Mouse (Mus musculus): ENCODE data around the gene Esr1. TPM values are rescaled to one million over a fixed set of nuclear protein-coding genes. Genes with fewer than 3 reads are reported as not detected.

Esr1 gene
- polyA plus RNA-seq, 1 experiment from 2014 or later = 0.08 TPM

GRCm38 (mm10) chr10:5044481-5044880 is 433.1 kb downstream of the Esr1 start:
- Histone ChIP-seq H3K4me3 (no peak overlapping the region), H3K4me1 (replicated peaks) (no peaks in the 10 kb centered on the region), H3K27me3 (ENCODE audit: insufficient read depth, poor library complexity, severe bottlenecking) (no peaks in the 10 kb centered on the region), H3K9me3 (no peaks in the 10 kb centered on the region), H3K36me3 (0 out of 2 replicates have a peak, but pooled peaks cover 3% of the 10 kb centered on the region), H3K27ac (no peak overlapping the region)
- WGBS = 90% methylated on average over 8 of the region's 8 CpGs
- DNase-seq (ENCODE audit: low spot score) = no peak

- Histone ChIP-seq H3K9me3 (no peaks in the 10 kb centered on the region), H3K4me3 (no peak overlapping the region), H3K27me3 (ENCODE audit: insufficient read depth, poor library complexity, severe bottlenecking) (no peaks in the 10 kb centered on the region), H3K36me3 (0 out of 2 replicates have a peak, but pooled peaks cover 3% of the 10 kb centered on the region), H3K4me1 (replicated peaks) (no peaks in the 10 kb centered on the region), H3K27ac (no peak overlapping the region)
- WGBS = 90% methylated on average over 7 of the region's 7 CpGs
- DNase-seq (ENCODE audit: low spot score) = no peak
These were observed 433.8 kb downstream of the Esr1 start for GRCm38 (mm10) chr10:5045213-5045612.

- Histone ChIP-seq H3K27ac (no peak overlapping the region), H3K9me3 (no peaks in the 10 kb centered on the region), H3K4me3 (no peak overlapping the region), H3K27me3 (ENCODE audit: insufficient read depth, poor library complexity, severe bottlenecking) (no peaks in the 10 kb centered on the region), H3K4me1 (replicated peaks) (no peaks in the 10 kb centered on the region), H3K36me3 (no peaks in the 10 kb centered on the region)
- WGBS = 89% methylated on average over 5 of the region's 5 CpGs
- DNase-seq (ENCODE audit: low spot score) = no peak
These were observed 434.3 kb downstream of the Esr1 start for GRCm38 (mm10) chr10:5045671-5046070.

Other genes with a start within 250 kb of the Esr1 start
- 18.1 and 20.1 TPM in 2 replicates for gene Zbtb2, start 223.5 kb upstream of the Esr1 start, polyA plus RNA-seq (2016; fragmentation: Nextera tagmentation; extraction: Ambion mirVana)
- 42.8 and 49.0 TPM in 2 replicates for gene Rmnd1, start 179.2 kb upstream of the Esr1 start, polyA plus RNA-seq (2016; fragmentation: Nextera tagmentation; extraction: Ambion mirVana)
- 27.4 and 31.7 TPM in 2 replicates for gene Armt1, start 179.1 kb upstream of the Esr1 start, polyA plus RNA-seq (2016; fragmentation: Nextera tagmentation; extraction: Ambion mirVana)
- gene Ccdc170, start 129.1 kb upstream of the Esr1 start, polyA plus RNA-seq (2016; fragmentation: Nextera tagmentation; extraction: Ambion mirVana) = 0.06 and 0.34 TPM in 2 replicates

All from hindbrain, embryonic 10.5 days (tissue).